In genomic region chr6:86819926-86820325, GRCm38 (mm10) we compare ENCODE assay signal across 15 mouse cellular contexts.
"Had no signal": no experiment of that assay in that cellular context is flagged by ENCODE, and none has a peak within 500 bp of the region (broad histone marks: within the 10 kb centered on the region; RNA-seq: fewer than 3 reads in every experiment).

No protein-coding gene starts in this region.

- H3K27ac ChIP-seq: lung, embryonic 15.5 days; macrophage; midbrain, embryonic 13.5 days; midbrain, embryonic 15.5 days; neural tube, embryonic 12.5 days had no signal

- H3K4me2 ChIP-seq: lung, embryonic 15.5 days; midbrain, embryonic 11.5 days; midbrain, embryonic 13.5 days; midbrain, embryonic 15.5 days; neural tube, embryonic 12.5 days had no signal

- H3K4me3 ChIP-seq: lung, embryonic 15.5 days; megakaryocyte, embryonic 14.5 days; midbrain, embryonic 13.5 days; midbrain, embryonic 15.5 days; neural tube, embryonic 12.5 days had no signal

- H3K9ac ChIP-seq: lung, embryonic 15.5 days; midbrain, embryonic 13.5 days; midbrain, embryonic 15.5 days; neural tube, embryonic 12.5 days had no signal

- ATAC-seq: lung, postnatal 0 days; midbrain, embryonic 13.5 days; midbrain, embryonic 15.5 days had no signal

- DNase-seq: lung, adult 2 months; lung, postnatal 14 days; right cerebral cortex, postnatal 25 days; right cerebral cortex, postnatal 4 days; spleen, adult 18-20 months; thymus, adult 18-20 months; thymus, postnatal 14 days had no signal

- H3K36me3 ChIP-seq: lung, embryonic 15.5 days; midbrain, embryonic 13.5 days; midbrain, embryonic 15.5 days; neural tube, embryonic 12.5 days had no signal

- H3K9me3 ChIP-seq: lung, embryonic 15.5 days; megakaryocyte, embryonic 14.5 days; midbrain, embryonic 13.5 days; midbrain, embryonic 15.5 days; neural tube, embryonic 12.5 days had no signal

- H3K27me3 ChIP-seq: midbrain, embryonic 15.5 days had no signal
